ENCODE assay signal across 8 mouse cellular contexts in the genomic region with DNA sequence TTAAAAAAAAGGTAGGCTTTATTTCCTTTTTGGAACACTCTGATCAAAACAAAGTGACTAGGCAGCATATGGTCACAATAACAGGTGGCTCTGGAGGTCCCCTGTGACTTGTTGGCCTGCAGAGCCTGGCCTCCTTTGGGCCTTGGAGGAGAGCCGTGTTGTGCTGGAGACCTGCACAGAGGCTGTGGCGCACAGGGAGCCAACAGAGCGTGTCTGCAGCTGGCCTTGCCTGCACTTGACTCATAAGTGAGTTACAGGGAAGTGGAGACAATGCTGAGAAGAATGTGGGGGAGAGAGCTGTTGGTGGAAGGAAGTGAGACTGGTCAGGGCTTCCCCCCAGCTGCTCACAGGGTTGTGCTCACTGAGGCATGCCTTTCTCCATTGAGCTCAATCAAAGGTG.
DNase-seq lines count a peak whose midpoint lies in the region; ATAC-seq and TF ChIP-seq lines count a peak whose summit lies in the region.

No protein-coding gene starts in this region.

- H3K4me3 ChIP-seq in intestine, embryonic 15.5 days (replicated peaks): no peak overlapping the region
- no peak overlapping the region for H3K4me3 ChIP-seq in intestine, postnatal 0 days (ENCODE audit: low read depth, low read length)
- no peak overlapping the region for H3K4me3 ChIP-seq in CH12.LX (replicated peaks in 1 of 3; ENCODE audit: low read depth in 2 of 3, low read length in 2 of 3, poor library complexity in 1 of 3)
- H3K4me3 ChIP-seq in lung, embryonic 15.5 days: no peak overlapping the region

- in situ Hi-C loops in CH12.LX (cut with MboI; ENCODE audit: low pct_ligation_motif_present, low pct_unique_long_range_greater_than_20kb, low sequenced_read_pairs): loop anchor here (10.0 kb wide), 1 partner anchor 179 kb away; a partner anchor contains a TSS

- H3K27ac ChIP-seq in intestine, embryonic 15.5 days: 0 out of 2 replicates have a peak overlapping the region, but pooled peaks have one; percentile 5
- no peak overlapping the region for H3K27ac ChIP-seq in intestine, postnatal 0 days (ENCODE audit: low read depth, low read length)
- peak overlapping the region; percentile 61; the same call in 1 of the 2 replicates for H3K27ac ChIP-seq in CH12.LX (ENCODE audit: insufficient read depth, low read depth)
- 0 out of 2 replicates have a peak overlapping the region, but pooled peaks have one; percentile 31 for H3K27ac ChIP-seq in lung, embryonic 15.5 days

- no peak for ATAC-seq in intestine, embryonic 15.5 days
- no peak for ATAC-seq in intestine, postnatal 0 days
- ATAC-seq in lung, embryonic 15.5 days (ENCODE audit: borderline replicate concordance, extremely low read depth, low FRiP score, low TSS enrichment): peak; percentile 52
- no peak for ATAC-seq in erythroblast, adult 5-6 weeks (replicated peaks; ENCODE audit: low FRiP score, poor library complexity, severe bottlenecking)

- H3K9me3 ChIP-seq in intestine, embryonic 15.5 days: no peaks in the 10 kb centered on the region
- H3K9me3 ChIP-seq in intestine, postnatal 0 days (ENCODE audit: control insufficient read depth): no peaks in the 10 kb centered on the region
- no peaks in the 10 kb centered on the region for H3K9me3 ChIP-seq in CH12.LX (replicated peaks; ENCODE audit: low read length)
- H3K9me3 ChIP-seq in lung, embryonic 15.5 days: no peaks in the 10 kb centered on the region

- TF ChIP-seq POLR2A in CH12.LX (IDR thresholded peaks at IDR 0.05; ENCODE audit: low read depth, low read length): no peak

- no peak for TF ChIP-seq CTCF in intestine, postnatal 0 days (IDR thresholded peaks at IDR 0.05; ENCODE audit: low read depth)
- no peak for TF ChIP-seq CTCF in CH12.LX (conservative IDR thresholded peaks at IDR 0.05 in 1 of 2, IDR thresholded peaks at IDR 0.05 in 1 of 2; ENCODE audit: low read depth in 2 of 2, low read length in 2 of 2)

- no peaks in the 10 kb centered on the region for H3K36me3 ChIP-seq in intestine, embryonic 15.5 days
- H3K36me3 ChIP-seq in intestine, postnatal 0 days (ENCODE audit: control insufficient read depth, insufficient read depth): no peaks in the 10 kb centered on the region
- H3K36me3 ChIP-seq in CH12.LX (replicated peaks in 1 of 2; ENCODE audit: control insufficient read depth in 1 of 2, insufficient read depth in 1 of 2, low read length in 1 of 2): no peaks in the 10 kb centered on the region
- no peaks in the 10 kb centered on the region for H3K36me3 ChIP-seq in lung, embryonic 15.5 days

- no peaks in the 10 kb centered on the region for H3K79me2 ChIP-seq in CH12.LX (replicated peaks; ENCODE audit: control insufficient read depth, extremely low read depth, insufficient read depth, poor library complexity, severe bottlenecking)

- no peak overlapping the region for H3K9ac ChIP-seq in intestine, embryonic 15.5 days
- no peak overlapping the region for H3K9ac ChIP-seq in intestine, postnatal 0 days (ENCODE audit: low read depth, low read length)
- no peak overlapping the region for H3K9ac ChIP-seq in CH12.LX (ENCODE audit: insufficient read depth, low read depth)
- no peak overlapping the region for H3K9ac ChIP-seq in lung, embryonic 15.5 days

- TF ChIP-seq RAD21 in CH12.LX (IDR thresholded peaks at IDR 0.05; ENCODE audit: low read depth, low read length): peak; percentile 44

- intact Hi-C loops in heart, postnatal 36 days (cut with DNase I): no loop called here

- 61% methylated on average over 3 of the region's 3 CpGs for WGBS in intestine, embryonic 15.5 days
- 56% methylated on average over 3 of the region's 3 CpGs for WGBS in intestine, postnatal 0 days
- WGBS in lung, embryonic 15.5 days: 36% methylated on average over 3 of the region's 3 CpGs

- TF ChIP-seq EP300 in CH12.LX (IDR thresholded peaks at IDR 0.05; ENCODE audit: low read length): peak; percentile 99

- no peaks in the 10 kb centered on the region for H3K4me1 ChIP-seq in intestine, embryonic 15.5 days (replicated peaks)
- H3K4me1 ChIP-seq in intestine, postnatal 0 days (replicated peaks; ENCODE audit: control insufficient read depth, insufficient read depth, low read length): no peaks in the 10 kb centered on the region
- H3K4me1 ChIP-seq in CH12.LX (ENCODE audit: control insufficient read depth in 1 of 2, insufficient read depth in 2 of 2): peaks cover 34 to 61% of the 10 kb centered on the region in 2 experiments
- H3K4me1 ChIP-seq in lung, embryonic 15.5 days: no peaks in the 10 kb centered on the region

- no peak overlapping the region for H3K4me2 ChIP-seq in intestine, embryonic 15.5 days (replicated peaks)
- no peak overlapping the region for H3K4me2 ChIP-seq in intestine, postnatal 0 days (replicated peaks; ENCODE audit: low read depth)
- H3K4me2 ChIP-seq in CH12.LX (ENCODE audit: insufficient read depth, low read depth, poor library complexity, severe bottlenecking): peak overlapping the region; percentile 58; the same call in 1 of the 2 replicates
- H3K4me2 ChIP-seq in lung, embryonic 15.5 days: no peak overlapping the region

- peak; percentile 97 for DNase-seq in CH12.LX (ENCODE audit: extremely low read depth)
- peak; percentile 36 to 48 for DNase-seq in cerebellum, postnatal 36 days
- peak; percentile 65 to 72 for DNase-seq in heart, postnatal 36 days
- DNase-seq in spleen, postnatal 14 days (ENCODE audit: low spot score in 2 of 2): peak; percentile 50 to 57

- no peaks in the 10 kb centered on the region for H3K27me3 ChIP-seq in intestine, embryonic 15.5 days (replicated peaks)
- no peaks in the 10 kb centered on the region for H3K27me3 ChIP-seq in intestine, postnatal 0 days (replicated peaks; ENCODE audit: control insufficient read depth, insufficient read depth, low read length)
- no peaks in the 10 kb centered on the region for H3K27me3 ChIP-seq in CH12.LX (replicated peaks)
- H3K27me3 ChIP-seq in lung, embryonic 15.5 days: no peaks in the 10 kb centered on the region

- dilution Hi-C loops in CH12.LX (cut with MboI; ENCODE audit: extremely low pct_ligation_motif_present, extremely low pct_unique_long_range_greater_than_20kb, low sequenced_read_pairs): no loop called here

TF ChIP-seq in CH12.LX, 34 proteins besides CTCF, POLR2A, EP300 and RAD21:
- TF ChIP-seq MEF2A (IDR thresholded peaks at IDR 0.05; ENCODE audit: borderline replicate concordance, low read depth, low read length): peak; percentile 95
- peak; percentile 78 for TF ChIP-seq PAX5 (IDR thresholded peaks at IDR 0.05; ENCODE audit: low read length)
- no peak for TF ChIP-seq POLR2AphosphoS2 (IDR thresholded peaks at IDR 0.05; ENCODE audit: low read depth, low read length)
- TF ChIP-seq ZKSCAN1 (IDR thresholded peaks at IDR 0.05; ENCODE audit: borderline replicate concordance, low read depth, low read length): peak; percentile 17; the same call in 1 of the 2 replicates
- no peak for TF ChIP-seq TBP (conservative IDR thresholded peaks at IDR 0.05; ENCODE audit: low read depth, low read length)
- TF ChIP-seq NRF1 (IDR thresholded peaks at IDR 0.05; ENCODE audit: low read depth, low read length): peak; percentile 52; the same call in 1 of the 2 replicates
- TF ChIP-seq GABPA (IDR thresholded peaks at IDR 0.05; ENCODE audit: insufficient replicate concordance, low read depth, low read length): no peak
- TF ChIP-seq ELF1 (IDR thresholded peaks at IDR 0.05; ENCODE audit: low read depth, low read length): peak; percentile 73
- TF ChIP-seq E2F4 (IDR thresholded peaks at IDR 0.05; ENCODE audit: insufficient replicate concordance, low read depth, low read length): peak; percentile 59; the same call in 1 of the 2 replicates
- TF ChIP-seq SIN3A (IDR thresholded peaks at IDR 0.05; ENCODE audit: low read length): peak; percentile 88
- TF ChIP-seq CHD1 (IDR thresholded peaks at IDR 0.05; ENCODE audit: low read depth, low read length): no peak
- peak; percentile 69 for TF ChIP-seq MYC (IDR thresholded peaks at IDR 0.05; ENCODE audit: low read depth, low read length)
- TF ChIP-seq MAX (IDR thresholded peaks at IDR 0.05; ENCODE audit: low read length): peak; percentile 84
- TF ChIP-seq ZMIZ1 (IDR thresholded peaks at IDR 0.05; ENCODE audit: low read depth, low read length): peak; percentile 81
- no peak for TF ChIP-seq USF1 (IDR thresholded peaks at IDR 0.05; ENCODE audit: low read depth, low read length)
- TF ChIP-seq IRF4 (IDR thresholded peaks at IDR 0.05; ENCODE audit: low read depth, low read length): peak; percentile 99
- peak; percentile 96 for TF ChIP-seq BHLHE40 (IDR thresholded peaks at IDR 0.05; ENCODE audit: low read depth, low read length)
- TF ChIP-seq JUND (conservative IDR thresholded peaks at IDR 0.05; ENCODE audit: low read depth, low read length): peak; percentile 27
- TF ChIP-seq CHD2 (IDR thresholded peaks at IDR 0.05; ENCODE audit: low read length): peak; percentile 96
- TF ChIP-seq UBTF (IDR thresholded peaks at IDR 0.05; ENCODE audit: low read depth, low read length): no peak
- TF ChIP-seq USF2 (conservative IDR thresholded peaks at IDR 0.05; ENCODE audit: low read depth, low read length): no peak
- peak; percentile 81 for TF ChIP-seq JUN (IDR thresholded peaks at IDR 0.05; ENCODE audit: insufficient read depth, low read depth, low read length)
- no peak for TF ChIP-seq HCFC1 (IDR thresholded peaks at IDR 0.05; ENCODE audit: low read depth, low read length)
- no peak; the same call in 1 of the 2 replicates for TF ChIP-seq MXI1 (IDR thresholded peaks at IDR 0.05; ENCODE audit: low read depth, low read length)
- 0 out of 2 replicates have a peak, but pooled peaks have one; percentile 60 for TF ChIP-seq KAT2A (IDR thresholded peaks at IDR 0.05; ENCODE audit: insufficient replicate concordance, low read length)
- peak; percentile 90 for TF ChIP-seq ZNF384 (IDR thresholded peaks at IDR 0.05; ENCODE audit: low read depth, low read length)
- no peak for TF ChIP-seq NELFE (IDR thresholded peaks at IDR 0.05; ENCODE audit: low read depth, low read length)
- TF ChIP-seq SMC3 (IDR thresholded peaks at IDR 0.05; ENCODE audit: low read depth, low read length): peak; percentile 46
- TF ChIP-seq RCOR1 (conservative IDR thresholded peaks at IDR 0.05; ENCODE audit: low read depth, low read length): peak; percentile 95
- TF ChIP-seq MAFK (IDR thresholded peaks at IDR 0.05; ENCODE audit: insufficient replicate concordance, low read length): peak; percentile 80; the same call in 1 of the 2 replicates
- TF ChIP-seq MAZ (IDR thresholded peaks at IDR 0.05; ENCODE audit: low read depth, low read length): peak; percentile 84
- peak; percentile 100 for TF ChIP-seq TCF12 (IDR thresholded peaks at IDR 0.05; ENCODE audit: low read depth, low read length)
- peak; percentile 33; the same call in 1 of the 2 replicates for TF ChIP-seq ZC3H11A (IDR thresholded peaks at IDR 0.05; ENCODE audit: low read depth, low read length)
- TF ChIP-seq ETS1 (conservative IDR thresholded peaks at IDR 0.05; ENCODE audit: low read depth, low read length): peak; percentile 99

Comparison
In these comparisons a context has a peak if more than half of its experiments do, and no peak if none do; other contexts are left out.
1. DNase-seq: peak in every context shown above with its lines; median percentile 97 in CH12.LX; 68 in heart, postnatal 36 days; 54 in spleen, postnatal 14 days; 42 in cerebellum, postnatal 36 days.